ENCODE assay signal across 26 mouse cellular contexts in genomic region chr14:45815598-45815997, GRCm38 (mm10).
DNase-seq lines count a peak whose midpoint lies in the region; ATAC-seq and TF ChIP-seq lines count a peak whose summit lies in the region.
"Had no signal": no experiment of that assay in that cellular context is flagged by ENCODE, and none has a peak within 500 bp of the region (broad histone marks: within the 10 kb centered on the region; RNA-seq: fewer than 3 reads in every experiment).

No protein-coding gene starts in this region.

- H3K4me2 ChIP-seq in heart, embryonic 13.5 days, result no peak overlapping the region
- H3K4me2 ChIP-seq: embryonic facial prominence, embryonic 12.5 days; embryonic facial prominence, embryonic 15.5 days; forebrain, embryonic 12.5 days; forebrain, embryonic 15.5 days; hindbrain, embryonic 13.5 days; intestine, embryonic 15.5 days had no signal

- ATAC-seq in heart, embryonic 13.5 days (ENCODE audit: extremely low read depth, insufficient number of reproducible peaks, low FRiP score, low TSS enrichment), result no peak
- ATAC-seq: activated CD4-positive, CD25-positive, alpha-beta regulatory T cell, adult 4 months; forebrain, embryonic 15.5 days; hindbrain, embryonic 16.5 days; intestine, embryonic 15.5 days had no signal

- TF ChIP-seq CTCF in gastrocnemius, adult 2 months (IDR thresholded peaks at IDR 0.05), result no peak

- DNase-seq in gastrocnemius, adult 2 months, result peak; percentile 22
- no peak for DNase-seq in gastrocnemius, postnatal 10 days
- no peak for DNase-seq in heart, embryonic 10.5 days (ENCODE audit: low spot score)
- peak; percentile 26 for DNase-seq in R1 (ENCODE audit: low read depth, low spot score)
- no peak for DNase-seq in cerebellum, postnatal 4 days (ENCODE audit: low spot score in 2 of 2)
- DNase-seq: adrenal gland, adult 8-10 months; adrenal gland, postnatal 25 days; B cell, adult 2 months; cerebellum, adult 11-12 months; cerebellum, adult 8-10 months; cerebellum, postnatal 36 days; heart, adult 18-20 months; kidney, adult 11 months; kidney, adult 8-10 months had no signal

- peaks cover 5% of the 10 kb centered on the region; the same call in 1 of the 2 replicates for H3K4me1 ChIP-seq in heart, embryonic 13.5 days
- H3K4me1 ChIP-seq in heart, embryonic 10.5 days, result peaks cover 6% of the 10 kb centered on the region; the same call in 1 of the 2 replicates
- H3K4me1 ChIP-seq: embryonic facial prominence, embryonic 15.5 days; forebrain, embryonic 12.5 days; forebrain, embryonic 15.5 days; hindbrain, embryonic 13.5 days; intestine, embryonic 15.5 days had no signal

- H3K4me3 ChIP-seq in gastrocnemius, adult 2 months, result no peak overlapping the region
- H3K4me3 ChIP-seq in heart, embryonic 13.5 days, result no peak overlapping the region
- no peak overlapping the region for H3K4me3 ChIP-seq in heart, embryonic 10.5 days
- H3K4me3 ChIP-seq: embryonic facial prominence, embryonic 12.5 days; embryonic facial prominence, embryonic 15.5 days; forebrain, embryonic 12.5 days; forebrain, embryonic 15.5 days; hindbrain, embryonic 10.5 days; hindbrain, embryonic 13.5 days; intestine, embryonic 15.5 days had no signal

- H3K9ac ChIP-seq in heart, embryonic 13.5 days, result 0 out of 2 replicates have a peak overlapping the region, but pooled peaks have one; percentile 37
- H3K9ac ChIP-seq: embryonic facial prominence, embryonic 12.5 days; embryonic facial prominence, embryonic 15.5 days; forebrain, embryonic 12.5 days; forebrain, embryonic 15.5 days; hindbrain, embryonic 13.5 days; intestine, embryonic 15.5 days had no signal

- H3K9me3 ChIP-seq in heart, embryonic 13.5 days, result no peaks in the 10 kb centered on the region
- no peaks in the 10 kb centered on the region for H3K9me3 ChIP-seq in heart, embryonic 10.5 days
- H3K9me3 ChIP-seq: embryonic facial prominence, embryonic 12.5 days; embryonic facial prominence, embryonic 15.5 days; forebrain, embryonic 12.5 days; forebrain, embryonic 15.5 days; G1E; hindbrain, embryonic 10.5 days; hindbrain, embryonic 13.5 days; intestine, embryonic 15.5 days had no signal

- H3K36me3 ChIP-seq in heart, embryonic 13.5 days, result no peaks in the 10 kb centered on the region
- H3K36me3 ChIP-seq in heart, embryonic 10.5 days, result no peaks in the 10 kb centered on the region
- H3K36me3 ChIP-seq: embryonic facial prominence, embryonic 12.5 days; embryonic facial prominence, embryonic 15.5 days; forebrain, embryonic 12.5 days; forebrain, embryonic 15.5 days; G1E; hindbrain, embryonic 10.5 days; hindbrain, embryonic 13.5 days; intestine, embryonic 15.5 days had no signal

- H3K27me3 ChIP-seq in heart, embryonic 13.5 days (replicated peaks), result no peaks in the 10 kb centered on the region
- H3K27me3 ChIP-seq in heart, embryonic 10.5 days (ENCODE audit: insufficient read depth, poor library complexity, severe bottlenecking), result no peaks in the 10 kb centered on the region
- H3K27me3 ChIP-seq: CH12.LX; embryonic facial prominence, embryonic 12.5 days; embryonic facial prominence, embryonic 15.5 days; forebrain, embryonic 12.5 days; forebrain, embryonic 15.5 days; hindbrain, embryonic 13.5 days; intestine, embryonic 15.5 days had no signal

- WGBS in heart, embryonic 13.5 days, result 82% methylated on average over 2 of the region's 2 CpGs
- 72% methylated on average over 2 of the region's 2 CpGs for WGBS in heart, embryonic 10.5 days

- intact Hi-C loops in gastrocnemius, adult 2 months (cut with DNase I), result no loop called here

- peak overlapping the region; percentile 43 for H3K27ac ChIP-seq in gastrocnemius, adult 2 months
- H3K27ac ChIP-seq in heart, embryonic 13.5 days (replicated peaks), result no peak overlapping the region
- H3K27ac ChIP-seq in heart, embryonic 10.5 days, result no peak overlapping the region
- H3K27ac ChIP-seq: embryonic facial prominence, embryonic 12.5 days; embryonic facial prominence, embryonic 15.5 days; forebrain, embryonic 12.5 days; forebrain, embryonic 15.5 days; hindbrain, embryonic 10.5 days; hindbrain, embryonic 13.5 days; intestine, embryonic 15.5 days had no signal

Comparison
In these comparisons a context has a peak if more than half of its experiments do, and no peak if none do; other contexts are left out.
1. DNase-seq: peak in gastrocnemius, adult 2 months (single experiment) and R1 (single experiment); none in gastrocnemius, postnatal 10 days (single experiment), heart, embryonic 10.5 days (single experiment) and cerebellum, postnatal 4 days (0 of 2).